Mouse (Mus musculus) embryonic facial prominence, embryonic 15.5 days (tissue): Measurements from ENCODE around the gene Krtap13-1. TPM values are rescaled to one million over a fixed set of nuclear protein-coding genes. Genes with fewer than 3 reads are reported as not detected.

Source experiments
- ATAC-seq: fragments of 200-750 bp; cut with Nextera tagmentation; 2 replicates; pipeline ENCODE4 v1.8.0; 2017; ENCODE audit warnings: low read depth, moderate TSS enrichment; ENCODE audit not compliant: insufficient number of reproducible peaks, low FRiP score, low TSS enrichment
- H3K27ac ChIP-seq: fragments of 300-500 bp; sonication (generic); replicated peaks from 2 replicates; pipeline ENCODE4 v1.5.1; 2015; ENCODE audit warnings: mild to moderate bottlenecking, inconsistent platforms
- H3K27me3 ChIP-seq: fragments of 300-500 bp; sonication (generic); 2 replicates; pipeline ENCODE4 v1.6.1; 2015; ENCODE audit warnings: inconsistent platforms
- H3K36me3 ChIP-seq: fragments of 300-500 bp; sonication (generic); 2 replicates; pipeline ENCODE4 v1.6.1; 2015; ENCODE audit warnings: mild to moderate bottlenecking, inconsistent platforms
- H3K4me1 ChIP-seq: fragments of 300-500 bp; sonication (generic); 2 replicates; pipeline ENCODE4 v1.6.1; 2015; ENCODE audit warnings: inconsistent platforms
- H3K4me2 ChIP-seq: fragments of 300-500 bp; sonication (generic); replicated peaks from 2 replicates; pipeline ENCODE4 v1.6.1; 2015; ENCODE audit warnings: mild to moderate bottlenecking, inconsistent platforms
- H3K4me3 ChIP-seq: fragments of 300-500 bp; sonication (generic); replicated peaks from 2 replicates; pipeline ENCODE4 v1.5.1; 2015; ENCODE audit warnings: mild to moderate bottlenecking, inconsistent platforms
- H3K9ac ChIP-seq: fragments of 300-500 bp; sonication (generic); 2 replicates; pipeline ENCODE4 v1.6.1; 2015; ENCODE audit warnings: inconsistent platforms
- H3K9me3 ChIP-seq: fragments of 300-500 bp; sonication (generic); replicated peaks from 2 replicates; pipeline ENCODE4 v1.6.1; 2016; ENCODE audit warnings: inconsistent platforms
- WGBS: fragments of 180-500 bp; shearing (Covaris S2); methylation state at CpG from one replicate; pipeline ENCODE4 v1.1.7; 2015; 5-methylcytosine and 5-hydroxymethylcytosine counted together
- polyA plus RNA-seq: library from polyadenylated mRNA; unstranded; fragments of >200 nt; fragmentation: Nextera tagmentation; extraction: Ambion mirVana; gene quantifications from 2 replicates; pipeline ENCODE4 v1.2.1, GENCODE M21; 2015

The Krtap13-1 gene
- 1.1 and 1.6 TPM in 2 replicates for polyA plus RNA-seq

- no peak for ATAC-seq
- Histone ChIP-seq H3K4me2 (no peak within 1 kb of the TSS), H3K27ac (no peak within 1 kb of the TSS), H3K9me3 (no peaks in the 10 kb centered on the region), H3K9ac (no peak within 1 kb of the TSS), H3K4me1 (no peaks in the 10 kb centered on the region), H3K36me3 (no peaks in the 10 kb centered on the region), H3K4me3 (no peak within 1 kb of the TSS), H3K27me3 (no peaks in the 10 kb centered on the region)
- 68% methylated on average over 4 of the region's 4 CpGs for WGBS
Observed at GRCm38 (mm10) chr16:88728812-88729275, at the start of gene Krtap13-1. Krtap13-1 (plus strand) TSS chr16:88728862.

DNA sequence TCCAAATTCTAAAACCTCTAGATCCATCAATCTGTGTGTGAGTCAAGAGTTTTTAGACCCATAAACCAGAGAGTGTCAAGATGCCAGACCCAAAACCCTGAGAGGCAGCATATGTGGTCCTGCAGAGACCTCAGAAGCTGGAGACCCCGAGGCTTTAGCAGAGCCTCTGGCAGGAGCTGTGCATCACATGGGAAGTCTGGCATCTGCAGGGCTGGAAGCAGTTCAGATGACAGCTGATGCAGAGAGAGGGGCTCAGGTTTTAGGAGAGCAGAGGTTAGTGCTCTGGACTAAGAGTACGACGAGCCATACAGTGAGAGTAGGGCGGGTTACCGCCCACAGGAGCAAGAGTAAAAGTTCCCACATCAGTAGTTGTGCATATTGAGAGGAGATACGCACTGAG, 49.6 kb upstream of the Krtap13-1 start:
- no peaks in the 10 kb centered on the region for H3K36me3 ChIP-seq

DNA sequence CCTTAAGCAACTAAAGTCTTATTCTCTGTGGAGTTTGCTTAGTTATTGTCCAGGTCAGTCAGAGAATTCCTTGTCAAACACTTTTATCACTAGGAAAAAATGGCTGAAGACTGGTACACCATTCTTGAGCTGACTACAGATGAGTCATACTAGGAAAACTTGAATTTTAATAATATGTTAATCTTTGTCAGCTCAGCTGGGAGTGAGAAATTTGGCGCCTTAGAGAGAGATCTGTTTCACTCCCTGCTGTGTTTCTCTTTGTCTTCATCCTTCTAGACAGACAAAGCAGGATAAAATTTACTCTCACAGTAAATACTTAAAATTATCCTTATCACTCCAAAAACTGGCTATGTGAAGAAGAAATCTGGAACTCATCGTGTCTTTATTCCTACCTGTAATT, 47.4 kb upstream of the Krtap13-1 start:
- H3K9ac ChIP-seq: no peak overlapping the region
- WGBS: 66% methylated on average over 2 of the region's 2 CpGs
- no peak for ATAC-seq
- no peak overlapping the region for H3K4me3 ChIP-seq
- no peaks in the 10 kb centered on the region for H3K36me3 ChIP-seq
- H3K27ac ChIP-seq: no peak overlapping the region
- H3K27me3 ChIP-seq: no peaks in the 10 kb centered on the region
- no peak overlapping the region for H3K4me2 ChIP-seq
- no peaks in the 10 kb centered on the region for H3K9me3 ChIP-seq
- H3K4me1 ChIP-seq: no peaks in the 10 kb centered on the region

More for the DNA sequence above, 49.6 kb upstream of the Krtap13-1 start:
- no peak overlapping the region for H3K4me2 ChIP-seq
- ATAC-seq: no peak
- H3K9ac ChIP-seq: no peak overlapping the region
- no peak overlapping the region for H3K4me3 ChIP-seq
- no peaks in the 10 kb centered on the region for H3K4me1 ChIP-seq
- WGBS: 78% methylated on average over 6 of the region's 6 CpGs
- no peaks in the 10 kb centered on the region for H3K27me3 ChIP-seq
- no peak overlapping the region for H3K27ac ChIP-seq
- no peaks in the 10 kb centered on the region for H3K9me3 ChIP-seq

- Histone ChIP-seq H3K4me2 (no peak overlapping the region), H3K9me3 (no peaks in the 10 kb centered on the region), H3K36me3 (no peaks in the 10 kb centered on the region), H3K27ac (no peak overlapping the region), H3K4me1 (0 out of 2 replicates have a peak, but pooled peaks cover 3% of the 10 kb centered on the region), H3K9ac (no peak overlapping the region), H3K4me3 (no peak overlapping the region), H3K27me3 (no peaks in the 10 kb centered on the region)
- WGBS: 63% methylated on average over 4 of the region's 4 CpGs
- no peak for ATAC-seq
Observed at GRCm38 (mm10) chr16:88696256-88696655, 32.4 kb upstream of the Krtap13-1 start.

- no peaks in the 10 kb centered on the region for H3K9me3 ChIP-seq
- 0 out of 2 replicates have a peak, but pooled peaks cover 3% of the 10 kb centered on the region for H3K4me1 ChIP-seq
- ATAC-seq: no peak; the same call in 1 of the 2 replicates
- H3K27me3 ChIP-seq: no peaks in the 10 kb centered on the region
- no peaks in the 10 kb centered on the region for H3K36me3 ChIP-seq
- no peak overlapping the region for H3K4me2 ChIP-seq
- H3K9ac ChIP-seq: no peak overlapping the region
- 13% methylated on average over 4 of the region's 4 CpGs for WGBS
- H3K27ac ChIP-seq: no peak overlapping the region
- no peak overlapping the region for H3K4me3 ChIP-seq
Observed at GRCm38 (mm10) chr16:88701072-88701864, 27.4 kb upstream of the Krtap13-1 start.

DNA sequence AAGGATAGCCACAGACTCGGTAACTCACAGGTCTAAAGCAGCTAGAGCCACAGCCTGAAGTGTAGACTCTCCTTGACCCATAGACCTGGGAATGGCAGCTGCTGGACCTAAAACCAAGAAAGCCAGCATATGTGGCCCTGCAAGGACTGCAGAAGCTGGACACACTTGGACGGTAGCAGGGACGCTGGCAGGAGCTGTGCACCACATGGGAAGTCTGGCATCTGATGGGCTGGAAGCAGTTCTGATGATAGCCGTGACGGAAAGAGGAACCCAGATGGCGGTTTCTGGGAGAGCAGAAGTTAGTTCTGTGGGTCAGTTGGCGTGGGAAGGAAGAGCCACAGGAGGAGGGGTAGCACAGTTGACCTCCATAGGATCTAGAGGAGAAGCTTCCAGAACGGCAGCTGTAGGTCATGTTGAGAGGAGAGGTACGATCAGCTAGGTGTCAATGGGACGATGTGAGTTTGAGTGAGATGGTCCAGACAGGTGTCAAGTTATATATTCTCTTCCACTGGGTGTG, 21.1 kb upstream of the Krtap13-1 start, which contains the start of gene 2310061N02Rik:
TSS of gene 2310061N02Rik (minus strand) at position 467 of the 517 bp plus-strand sequence.
- WGBS: 77% methylated on average over 10 of the region's 10 CpGs
- Histone ChIP-seq H3K27me3 (no peaks in the 10 kb centered on the region), H3K27ac (no peak within 1 kb of the TSS), H3K36me3 (no peaks in the 10 kb centered on the region), H3K9ac (no peak within 1 kb of the TSS), H3K9me3 (no peaks in the 10 kb centered on the region), H3K4me3 (no peak within 1 kb of the TSS), H3K4me1 (no peaks in the 10 kb centered on the region), H3K4me2 (no peak within 1 kb of the TSS)
- no peak for ATAC-seq

DNA sequence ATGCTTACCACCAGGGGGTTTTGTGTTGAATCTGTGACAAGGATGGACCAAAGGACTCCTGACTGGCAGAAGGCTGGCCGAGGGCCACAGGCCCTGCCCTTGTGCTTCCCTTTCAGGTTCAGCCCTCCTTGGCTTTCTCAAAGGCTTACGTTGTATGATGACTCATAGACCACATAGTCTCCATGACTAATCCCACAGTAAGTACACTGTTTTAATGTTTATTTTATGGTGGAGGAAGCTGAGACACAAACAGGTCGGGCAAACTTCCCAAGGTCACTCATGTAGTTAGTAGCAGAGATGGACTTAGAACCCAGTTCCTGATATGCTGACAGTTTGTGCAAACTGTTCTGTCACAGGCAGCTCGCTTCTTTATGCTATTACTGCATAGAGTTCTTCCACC, 17.9 kb upstream of the Krtap13-1 start:
- H3K36me3 ChIP-seq: no peaks in the 10 kb centered on the region
- no peaks in the 10 kb centered on the region for H3K27me3 ChIP-seq
- H3K27ac ChIP-seq: no peak overlapping the region
- H3K9me3 ChIP-seq: no peaks in the 10 kb centered on the region
- H3K4me2 ChIP-seq: no peak overlapping the region
- ATAC-seq: no peak
- no peak overlapping the region for H3K9ac ChIP-seq
- WGBS: 68% methylated on average over 4 of the region's 4 CpGs
- no peak overlapping the region for H3K4me3 ChIP-seq
- no peaks in the 10 kb centered on the region for H3K4me1 ChIP-seq

- Histone ChIP-seq H3K27ac (no peak overlapping the region), H3K4me1 (no peaks in the 10 kb centered on the region), H3K9ac (no peak overlapping the region), H3K4me2 (no peak overlapping the region), H3K36me3 (no peaks in the 10 kb centered on the region), H3K4me3 (no peak overlapping the region), H3K27me3 (no peaks in the 10 kb centered on the region), H3K9me3 (no peaks in the 10 kb centered on the region)
- WGBS: 83% methylated on average over 6 of the region's 6 CpGs
- ATAC-seq: no peak
Observed at GRCm38 (mm10) chr16:88711245-88711644, 17.4 kb upstream of the Krtap13-1 start.

GRCm38 (mm10) chr16:88716549-88716948, 12.1 kb upstream of the Krtap13-1 start:
- ATAC-seq: no peak
- Histone ChIP-seq H3K27me3 (no peaks in the 10 kb centered on the region), H3K4me2 (no peak overlapping the region), H3K4me3 (no peak overlapping the region), H3K9ac (no peak overlapping the region), H3K9me3 (no peaks in the 10 kb centered on the region), H3K27ac (no peak overlapping the region), H3K4me1 (no peaks in the 10 kb centered on the region), H3K36me3 (no peaks in the 10 kb centered on the region)

GRCm38 (mm10) chr16:88720031-88720430, 8.6 kb upstream of the Krtap13-1 start:
- Histone ChIP-seq H3K4me1 (no peaks in the 10 kb centered on the region), H3K4me3 (no peak overlapping the region), H3K27ac (no peak overlapping the region), H3K27me3 (no peaks in the 10 kb centered on the region), H3K9me3 (no peaks in the 10 kb centered on the region), H3K4me2 (no peak overlapping the region), H3K9ac (no peak overlapping the region), H3K36me3 (no peaks in the 10 kb centered on the region)
- ATAC-seq: no peak
- WGBS: 24% methylated on average over 1 of the region's 1 CpGs

DNA sequence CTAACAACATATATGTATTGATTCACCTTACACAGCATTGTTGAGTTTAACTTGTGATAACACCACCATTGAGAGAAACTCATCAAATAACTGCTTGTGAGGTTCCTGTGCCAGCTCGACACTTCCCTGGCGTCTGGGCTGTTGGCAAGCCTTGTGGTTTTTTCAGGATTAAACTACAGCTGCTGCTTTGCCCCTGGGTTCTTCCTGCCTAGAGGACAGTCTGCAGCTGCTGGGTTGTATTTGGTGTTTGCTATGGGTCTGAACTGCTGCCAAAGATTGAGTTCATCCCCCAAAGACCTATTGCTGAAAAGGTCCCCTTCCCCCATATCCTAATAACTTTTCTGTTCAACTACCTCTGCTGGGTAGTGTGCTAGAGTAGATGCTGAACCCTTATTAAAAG, 6.7 kb downstream of the Krtap13-1 start:
- Histone ChIP-seq H3K9me3 (no peaks in the 10 kb centered on the region), H3K4me1 (no peaks in the 10 kb centered on the region), H3K4me2 (no peak overlapping the region), H3K36me3 (no peaks in the 10 kb centered on the region), H3K27me3 (no peaks in the 10 kb centered on the region), H3K9ac (no peak overlapping the region), H3K27ac (no peak overlapping the region), H3K4me3 (no peak overlapping the region)
- no peak for ATAC-seq
- 38% methylated on average over 2 of the region's 2 CpGs for WGBS
